Mouse (Mus musculus) limb, embryonic 15.5 days (tissue): Measurements from ENCODE around the gene Fam219b. TPM values are rescaled to one million over a fixed set of nuclear protein-coding genes. Genes with fewer than 3 reads are reported as not detected.

Experiments used
- ATAC-seq: fragments of 200-750 bp; cut with Nextera tagmentation; 2 replicates; pipeline ENCODE4 v1.8.0; 2017; ENCODE audit warnings: low read depth, moderate TSS enrichment; ENCODE audit not compliant: insufficient number of reproducible peaks, low FRiP score, low TSS enrichment
- H3K27ac ChIP-seq: fragments of 300-500 bp; sonication (generic); 2 replicates; pipeline ENCODE4 v1.5.1; 2015; ENCODE audit warnings: moderate library complexity, mild to moderate bottlenecking, inconsistent platforms
- H3K27me3 ChIP-seq: fragments of 300-500 bp; sonication (generic); 2 replicates; pipeline ENCODE4 v1.6.1; 2015; ENCODE audit warnings: inconsistent platforms
- H3K36me3 ChIP-seq: fragments of 300-500 bp; sonication (generic); 2 replicates; pipeline ENCODE4 v1.6.1; 2015; ENCODE audit warnings: inconsistent platforms
- H3K4me1 ChIP-seq: fragments of 300-500 bp; sonication (generic); 2 replicates; pipeline ENCODE4 v1.6.1; 2015; ENCODE audit warnings: inconsistent platforms
- H3K4me2 ChIP-seq: fragments of 300-500 bp; sonication (generic); 2 replicates; pipeline ENCODE4 v1.6.1; 2015; ENCODE audit warnings: mild to moderate bottlenecking, inconsistent platforms
- H3K4me3 ChIP-seq: fragments of 300-500 bp; sonication (generic); 2 replicates; pipeline ENCODE4 v1.5.1; 2015; ENCODE audit warnings: mild to moderate bottlenecking, inconsistent platforms
- H3K9ac ChIP-seq: fragments of 300-500 bp; sonication (generic); 2 replicates; pipeline ENCODE4 v1.6.1; 2015; ENCODE audit warnings: inconsistent platforms
- H3K9me3 ChIP-seq: fragments of 300-500 bp; sonication (generic); 2 replicates; pipeline ENCODE4 v1.6.1; 2016; ENCODE audit warnings: inconsistent platforms
- WGBS: fragments of 180-500 bp; shearing (Covaris S2); methylation state at CpG from one replicate; pipeline ENCODE4 v1.1.7; 2015; 5-methylcytosine and 5-hydroxymethylcytosine counted together
- polyA plus RNA-seq: library from polyadenylated mRNA; unstranded; fragments of >200 nt; fragmentation: Nextera tagmentation; extraction: Ambion mirVana; gene quantifications from 2 replicates; pipeline ENCODE4 v1.2.1, GENCODE M21; 2015

Gene Fam219b
- polyA plus RNA-seq, 1 experiment from 2014 or later, result 26.8 TPM

DNA sequence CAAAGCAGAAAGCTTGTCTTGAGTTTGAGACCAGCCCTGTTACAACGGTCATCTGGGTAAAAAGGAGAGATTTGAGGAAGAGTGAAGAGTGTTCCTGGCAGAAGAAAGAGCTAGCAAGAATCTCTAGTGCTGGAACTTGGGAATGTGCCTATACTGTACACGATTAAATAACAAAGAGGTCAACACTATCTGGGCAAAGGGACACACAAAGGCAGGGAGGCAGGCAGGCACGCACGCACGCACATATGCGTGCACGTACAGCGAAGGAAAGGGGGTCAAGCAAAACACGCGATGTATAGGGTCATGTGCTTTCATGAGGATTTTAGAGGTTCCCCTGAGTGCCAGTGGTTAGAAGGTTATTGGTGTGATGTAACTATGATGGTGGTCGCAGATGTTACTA is 15.8 kb downstream of the Fam219b start:
- peaks cover 7% of the 10 kb centered on the region for H3K4me1 ChIP-seq
- no peaks in the 10 kb centered on the region for H3K9me3 ChIP-seq
- no peak overlapping the region for H3K4me3 ChIP-seq
- H3K27me3 ChIP-seq, result no peaks in the 10 kb centered on the region
- H3K27ac ChIP-seq, result no peak overlapping the region
- H3K36me3 ChIP-seq, result peaks cover 22% of the 10 kb centered on the region
- no peak for ATAC-seq
- 80% methylated on average over 11 of the region's 11 CpGs for WGBS
- no peak overlapping the region for H3K9ac ChIP-seq
- H3K4me2 ChIP-seq, result no peak overlapping the region

GRCm38 (mm10) chr9:57554753-57555152 is 17.4 kb downstream of the Fam219b start:
- ATAC-seq, result no peak
- Histone ChIP-seq H3K4me1 (peaks cover 7% of the 10 kb centered on the region), H3K36me3 (peaks cover 7% of the 10 kb centered on the region), H3K4me2 (no peak overlapping the region), H3K4me3 (no peak overlapping the region), H3K9ac (no peak overlapping the region), H3K9me3 (no peaks in the 10 kb centered on the region), H3K27me3 (no peaks in the 10 kb centered on the region), H3K27ac (no peak overlapping the region)
- WGBS, result 43% methylated on average over 3 of the region's 3 CpGs

DNA sequence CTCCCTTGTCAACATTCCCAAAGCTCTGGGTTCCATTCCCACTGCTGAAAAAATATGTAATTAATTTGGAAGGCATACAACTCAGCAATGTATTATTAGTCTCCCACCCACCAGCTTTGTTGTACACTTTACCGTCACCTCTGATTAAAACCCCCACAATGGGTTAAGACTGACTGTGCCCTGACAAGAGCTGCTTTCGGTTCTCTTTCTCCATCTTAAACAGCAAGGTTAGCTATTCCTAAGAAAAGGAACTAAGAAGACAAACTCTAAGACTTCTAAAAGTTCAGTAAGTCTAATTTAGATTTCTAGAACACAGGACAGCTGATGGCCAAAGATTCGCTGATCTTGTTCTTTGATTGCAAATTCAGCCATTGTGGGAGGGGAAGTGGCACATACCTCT is 19.9 kb downstream of the Fam219b start:
- ATAC-seq, result no peak
- Histone ChIP-seq H3K4me3 (no peak overlapping the region), H3K36me3 (no peaks in the 10 kb centered on the region), H3K4me2 (no peak overlapping the region), H3K9ac (no peak overlapping the region), H3K4me1 (peaks cover 17% of the 10 kb centered on the region), H3K27ac (no peak overlapping the region), H3K27me3 (no peaks in the 10 kb centered on the region), H3K9me3 (no peaks in the 10 kb centered on the region)
- 70% methylated on average over 3 of the region's 3 CpGs for WGBS

DNA sequence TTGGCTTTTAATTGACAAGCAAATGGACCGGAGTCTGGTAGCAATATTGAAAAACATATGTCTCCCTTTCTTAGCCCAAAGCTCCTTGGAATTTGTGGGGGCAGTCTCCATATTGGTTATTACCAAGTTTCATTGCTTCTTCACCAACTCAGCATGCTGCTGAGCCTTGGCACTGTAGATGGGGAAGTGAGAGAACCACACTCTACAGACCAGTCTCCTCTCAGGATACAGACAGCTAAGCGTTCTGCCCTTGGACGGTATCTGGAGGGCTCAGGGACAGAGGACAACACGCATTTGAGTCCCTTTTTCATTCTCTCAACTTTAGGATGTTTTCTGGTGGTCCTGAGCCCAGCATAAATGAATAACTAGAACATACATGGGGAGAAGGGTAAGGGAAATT is 21.3 kb downstream of the Fam219b start:
- Histone ChIP-seq H3K36me3 (no peaks in the 10 kb centered on the region), H3K9ac (no peak overlapping the region), H3K4me1 (peaks cover 25% of the 10 kb centered on the region), H3K27me3 (no peaks in the 10 kb centered on the region), H3K4me2 (no peak overlapping the region), H3K27ac (no peak overlapping the region), H3K4me3 (no peak overlapping the region), H3K9me3 (no peaks in the 10 kb centered on the region)
- ATAC-seq, result no peak
- 89% methylated on average over 4 of the region's 4 CpGs for WGBS

DNA sequence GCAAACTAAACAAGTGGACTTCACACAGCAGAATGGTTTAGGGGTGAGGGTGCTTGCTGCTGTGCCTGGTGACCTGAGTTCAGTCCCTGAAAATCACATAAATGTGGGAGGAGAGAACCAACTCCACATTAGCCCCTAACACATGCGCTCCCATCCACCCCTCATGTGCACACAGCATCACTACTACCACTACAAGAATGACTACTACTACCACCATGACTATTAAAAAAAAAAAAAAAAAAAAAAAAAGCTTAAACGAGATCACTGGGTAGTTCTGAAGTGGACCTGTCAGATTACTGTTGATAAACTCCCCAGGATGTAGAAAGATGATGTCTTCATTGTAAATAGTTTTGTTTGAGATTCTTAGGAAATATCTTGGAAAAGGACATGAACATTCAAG is 22.2 kb downstream of the Fam219b start:
- Histone ChIP-seq H3K9ac (no peak overlapping the region), H3K4me2 (no peak overlapping the region), H3K4me3 (no peak overlapping the region), H3K27ac (no peak overlapping the region), H3K36me3 (no peaks in the 10 kb centered on the region), H3K9me3 (no peaks in the 10 kb centered on the region), H3K27me3 (no peaks in the 10 kb centered on the region), H3K4me1 (peaks cover 25% of the 10 kb centered on the region)
- 56% methylated on average over 2 of the region's 2 CpGs for WGBS
- no peak for ATAC-seq

- no peaks in the 10 kb centered on the region for H3K9me3 ChIP-seq
- 25% methylated on average over 7 of the region's 7 CpGs for WGBS
- peak overlapping the region; percentile 70; the same call in 1 of the 2 replicates for H3K9ac ChIP-seq
- H3K36me3 ChIP-seq, result no peaks in the 10 kb centered on the region
- H3K4me2 ChIP-seq, result peak overlapping the region; percentile 86
- peaks cover 27% of the 10 kb centered on the region for H3K4me1 ChIP-seq
- H3K27me3 ChIP-seq, result no peaks in the 10 kb centered on the region
- H3K4me3 ChIP-seq, result peak overlapping the region; percentile 71
- no peak overlapping the region; the same call in 1 of the 2 replicates for H3K27ac ChIP-seq
- no peak for ATAC-seq
These were observed 22.9 kb downstream of the Fam219b start for GRCm38 (mm10) chr9:57560263-57560662.

GRCm38 (mm10) chr9:57560861-57561710 is 23.8 kb downstream of the Fam219b start, which contains the start of gene Scamp2:
Gene Scamp2 (plus strand): TSS chr9:57560943.
- no peaks in the 10 kb centered on the region for H3K27me3 ChIP-seq
- peak; percentile 97 for ATAC-seq
- H3K4me2 ChIP-seq, result peak within 1 kb of the TSS; percentile 86
- H3K36me3 ChIP-seq, result no peaks in the 10 kb centered on the region
- no peaks in the 10 kb centered on the region for H3K9me3 ChIP-seq
- peak within 1 kb of the TSS; percentile 74 for H3K27ac ChIP-seq
- H3K9ac ChIP-seq, result peak within 1 kb of the TSS; percentile 70
- peaks cover 35% of the 10 kb centered on the region for H3K4me1 ChIP-seq
- WGBS, result under 1% methylated on average over 37 of the region's 37 CpGs
- H3K4me3 ChIP-seq, result peak within 1 kb of the TSS; percentile 71

- 68% methylated on average over 13 of the region's 13 CpGs for WGBS
- no peaks in the 10 kb centered on the region for H3K9me3 ChIP-seq
- no peaks in the 10 kb centered on the region for H3K36me3 ChIP-seq
- no peaks in the 10 kb centered on the region for H3K27me3 ChIP-seq
- peak overlapping the region; percentile 67 for H3K27ac ChIP-seq
- H3K4me2 ChIP-seq, result peak overlapping the region; percentile 86
- peak overlapping the region; percentile 71 for H3K4me3 ChIP-seq
- no peak overlapping the region for H3K9ac ChIP-seq
- ATAC-seq, result no peak
- peaks cover 41% of the 10 kb centered on the region for H3K4me1 ChIP-seq
These were observed 24.4 kb downstream of the Fam219b start for GRCm38 (mm10) chr9:57561711-57562099.

DNA sequence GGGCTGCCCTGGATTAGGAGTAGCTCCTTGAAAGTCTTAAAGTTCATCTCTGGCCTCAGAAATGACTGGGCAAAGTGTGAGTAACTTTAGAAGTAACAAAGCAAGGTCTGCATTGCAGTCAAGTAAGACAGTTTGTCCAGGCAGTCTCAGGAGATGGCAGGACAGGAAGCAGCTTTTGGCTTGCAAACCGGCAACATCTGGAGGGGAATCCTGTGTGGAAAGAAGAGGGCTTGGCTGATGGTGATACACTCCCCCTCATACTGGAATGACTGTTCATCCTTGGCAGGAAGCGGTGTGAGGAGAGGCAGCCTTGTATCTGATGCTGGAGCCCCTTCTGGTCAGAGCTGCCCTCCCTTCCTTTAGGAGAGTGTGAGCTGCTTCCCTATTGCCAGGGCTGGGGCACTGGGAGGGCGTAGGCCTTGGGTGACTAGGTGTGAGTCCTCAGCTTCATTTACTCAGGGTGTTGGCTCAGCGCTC is 25.6 kb downstream of the Fam219b start:
- peaks cover under 1% of the 10 kb centered on the region; the same call in 1 of the 2 replicates for H3K36me3 ChIP-seq
- no peaks in the 10 kb centered on the region for H3K27me3 ChIP-seq
- 0 out of 2 replicates have a peak overlapping the region, but pooled peaks have one; percentile 2 for H3K4me2 ChIP-seq
- peaks cover 49% of the 10 kb centered on the region for H3K4me1 ChIP-seq
- peak overlapping the region; percentile 70 for H3K27ac ChIP-seq
- H3K9me3 ChIP-seq, result no peaks in the 10 kb centered on the region
- no peak overlapping the region for H3K9ac ChIP-seq
- ATAC-seq, result no peak
- H3K4me3 ChIP-seq, result no peak overlapping the region
- WGBS, result 62% methylated on average over 4 of the region's 4 CpGs

DNA sequence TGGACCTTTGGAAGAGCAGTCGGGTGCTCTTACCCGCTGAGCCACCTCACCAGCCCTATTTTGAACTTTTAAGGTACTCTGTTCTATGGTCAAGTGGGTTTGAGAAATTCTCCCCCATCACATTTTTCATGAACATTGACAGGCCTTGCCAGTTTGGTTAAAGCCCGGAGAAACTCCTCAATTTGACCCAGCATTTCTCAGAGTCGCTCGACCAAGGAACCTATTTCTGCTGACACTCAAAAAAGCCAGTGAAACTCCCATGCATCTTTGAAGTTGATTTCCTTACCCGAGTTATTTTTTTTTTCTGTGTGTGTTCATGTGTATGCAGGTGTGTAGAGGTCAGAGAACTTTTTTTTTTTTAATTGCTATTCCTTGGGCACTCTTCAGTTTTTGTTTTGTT is 27.3 kb downstream of the Fam219b start:
- no peak for ATAC-seq
- Histone ChIP-seq H3K27me3 (no peaks in the 10 kb centered on the region), H3K4me3 (no peak overlapping the region), H3K4me2 (no peak overlapping the region), H3K4me1 (peaks cover 52% of the 10 kb centered on the region), H3K9me3 (no peaks in the 10 kb centered on the region), H3K9ac (no peak overlapping the region), H3K27ac (no peak overlapping the region), H3K36me3 (peaks cover 17% of the 10 kb centered on the region)
- 83% methylated on average over 6 of the region's 6 CpGs for WGBS

DNA sequence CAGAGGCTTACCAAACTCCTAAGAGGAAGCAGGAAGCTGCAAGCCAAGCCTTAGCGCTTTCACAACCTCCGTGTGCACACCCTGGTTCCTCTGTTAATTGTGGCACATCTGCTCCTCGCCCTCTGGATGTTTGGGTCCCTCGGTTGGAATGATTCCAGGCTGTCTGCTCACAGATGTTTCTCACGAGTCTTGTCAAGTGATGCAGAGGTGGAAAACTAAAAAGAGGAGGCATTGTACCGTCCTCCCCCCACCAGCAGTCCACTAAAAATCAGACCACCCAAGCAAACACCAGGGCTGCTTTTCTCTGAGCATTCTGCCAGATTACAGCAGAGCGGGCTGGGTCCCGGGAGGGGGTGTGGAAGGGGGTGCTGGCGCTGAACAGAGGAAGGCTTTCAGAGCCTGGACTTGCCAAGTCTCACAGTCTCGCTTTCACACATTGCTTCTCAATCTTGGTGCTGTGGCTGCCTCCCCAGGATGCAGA is 28.5 kb downstream of the Fam219b start:
- H3K9me3 ChIP-seq, result no peaks in the 10 kb centered on the region
- no peak overlapping the region for H3K9ac ChIP-seq
- no peaks in the 10 kb centered on the region for H3K27me3 ChIP-seq
- H3K4me1 ChIP-seq, result peaks cover 47% of the 10 kb centered on the region
- 19% methylated on average over 10 of the region's 10 CpGs for WGBS
- 0 out of 2 replicates have a peak overlapping the region, but pooled peaks have one; percentile 24 for H3K4me2 ChIP-seq
- no peak overlapping the region for H3K4me3 ChIP-seq
- peaks cover 26% of the 10 kb centered on the region for H3K36me3 ChIP-seq
- ATAC-seq, result peak; percentile 67
- peak overlapping the region; percentile 83 for H3K27ac ChIP-seq

GRCm38 (mm10) chr9:57566846-57567245 is 29.5 kb downstream of the Fam219b start:
- ATAC-seq, result no peak
- no peaks in the 10 kb centered on the region for H3K27me3 ChIP-seq
- no peaks in the 10 kb centered on the region for H3K9me3 ChIP-seq
- H3K36me3 ChIP-seq, result peaks cover 34% of the 10 kb centered on the region
- H3K4me2 ChIP-seq, result no peak overlapping the region
- H3K4me3 ChIP-seq, result no peak overlapping the region
- H3K27ac ChIP-seq, result peak overlapping the region; percentile 83
- 46% methylated on average over 8 of the region's 8 CpGs for WGBS
- peaks cover 39% of the 10 kb centered on the region for H3K4me1 ChIP-seq
- no peak overlapping the region for H3K9ac ChIP-seq
